Mouse (Mus musculus): ENCODE results near the gene Ccdc69.

GRCm38 (mm10) chr11:55016758-55017157, 61.2 kb downstream of the Ccdc69 start:
- no peak for TF ChIP-seq CTCF (IDR thresholded peaks at IDR 0.05; ENCODE audit: low read depth, low read length)
- no peak for TF ChIP-seq POLR2A (IDR thresholded peaks at IDR 0.05; ENCODE audit: extremely low read depth, insufficient read depth, low read length)
